Mouse (Mus musculus) heart, adult 2 months (tissue): ENCODE data around the gene Mak.

Source experiments
- CTCF ChIP-seq: fragments of 200-600 bp; IDR thresholded peaks from 2 replicates; pipeline ENCODE4 v1.8.1; 2022; ENCODE audit warnings: antibody characterized with exemption, mild to moderate bottlenecking, moderate library complexity
- EP300 ChIP-seq: fragments of 200-500 bp; IDR thresholded peaks from 2 replicates; pipeline ENCODE4 v1.6.1; 2011; ENCODE audit warnings: low read depth, low read length, control low read depth; ENCODE audit not compliant: insufficient read depth

DNA sequence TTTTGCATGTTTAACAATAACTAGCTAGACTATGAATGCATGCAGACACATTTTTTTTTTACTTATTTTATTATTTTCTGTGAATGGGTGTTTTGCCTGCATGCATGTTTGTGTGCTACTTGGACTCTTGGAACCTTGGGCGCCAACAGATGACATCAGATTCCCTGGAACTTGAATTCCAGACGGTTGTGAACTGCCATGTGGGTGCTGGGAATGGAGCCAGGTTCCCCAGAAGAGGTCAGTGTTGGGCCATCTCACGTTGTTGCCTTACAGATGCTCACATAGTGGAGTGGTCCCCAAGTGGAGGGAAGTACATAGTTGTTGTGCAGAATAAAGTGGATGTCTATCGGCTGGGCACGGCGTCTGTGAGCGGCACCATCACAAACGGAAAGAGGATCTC is 70.6 kb downstream of the Mak start:
- no peak for TF ChIP-seq CTCF
- no peak for TF ChIP-seq EP300
